Mouse (Mus musculus): Measurements from ENCODE around the gene Fzd5.

Fzd5 gene

GRCm38 (mm10) chr1:64734771-64735750 is 2.5 kb downstream of the Fzd5 start:
- DNase-seq (ENCODE audit: extremely low read depth, low read depth, low spot score): no peak

GRCm38 (mm10) chr1:64733453-64734245 is 3.9 kb downstream of the Fzd5 start:
- DNase-seq (ENCODE audit: extremely low read depth, low read depth, low spot score): no peak

- DNase-seq (ENCODE audit: extremely low read depth, low read depth, low spot score): no peak
These were observed 4.8 kb downstream of the Fzd5 start for GRCm38 (mm10) chr1:64732637-64733200.

- DNase-seq (ENCODE audit: extremely low read depth, low read depth, low spot score): no peak
These were observed 5.4 kb downstream of the Fzd5 start for GRCm38 (mm10) chr1:64732161-64732560.

GRCm38 (mm10) chr1:64731341-64732020 is 6.1 kb downstream of the Fzd5 start:
- no peak for DNase-seq (ENCODE audit: extremely low read depth, low read depth, low spot score)

GRCm38 (mm10) chr1:64730046-64730445 is 7.5 kb downstream of the Fzd5 start:
- no peak for DNase-seq (ENCODE audit: extremely low read depth, low read depth, low spot score)

- DNase-seq (ENCODE audit: extremely low read depth, low read depth, low spot score): no peak
These were observed 16.4 kb downstream of the Fzd5 start for GRCm38 (mm10) chr1:64721034-64721587.

GRCm38 (mm10) chr1:64717504-64717903 is 20.0 kb downstream of the Fzd5 start:
- no peak for DNase-seq (ENCODE audit: extremely low read depth, low read depth, low spot score)

GRCm38 (mm10) chr1:64716589-64717304 is 20.8 kb downstream of the Fzd5 start:
- DNase-seq (ENCODE audit: extremely low read depth, low read depth, low spot score): no peak

GRCm38 (mm10) chr1:64715458-64715857 is 22.1 kb downstream of the Fzd5 start:
- DNase-seq (ENCODE audit: extremely low read depth, low read depth, low spot score): no peak

- DNase-seq (ENCODE audit: extremely low read depth, low read depth, low spot score): no peak
These were observed 25.4 kb downstream of the Fzd5 start for GRCm38 (mm10) chr1:64712006-64712760.

- DNase-seq (ENCODE audit: extremely low read depth, low read depth, low spot score): no peak
These were observed 27.7 kb downstream of the Fzd5 start for GRCm38 (mm10) chr1:64709891-64710290.

GRCm38 (mm10) chr1:64706610-64707009 is 30.9 kb downstream of the Fzd5 start:
- no peak for DNase-seq (ENCODE audit: extremely low read depth, low read depth, low spot score)

GRCm38 (mm10) chr1:64705230-64705629 is 32.3 kb downstream of the Fzd5 start:
- DNase-seq (ENCODE audit: extremely low read depth, low read depth, low spot score): no peak

- DNase-seq (ENCODE audit: extremely low read depth, low read depth, low spot score): no peak
These were observed 35.8 kb downstream of the Fzd5 start for GRCm38 (mm10) chr1:64701780-64702179.

GRCm38 (mm10) chr1:64695156-64695555 is 42.4 kb downstream of the Fzd5 start:
- no peak for DNase-seq (ENCODE audit: extremely low read depth, low read depth, low spot score)

GRCm38 (mm10) chr1:64691581-64691980 is 46.0 kb downstream of the Fzd5 start:
- no peak for DNase-seq (ENCODE audit: extremely low read depth, low read depth, low spot score)

GRCm38 (mm10) chr1:64691121-64691551 is 46.4 kb downstream of the Fzd5 start:
- DNase-seq (ENCODE audit: extremely low read depth, low read depth, low spot score): no peak
